Mouse (Mus musculus): ENCODE data around the gene Cldn6.

Cldn6 gene

GRCm38 (mm10) chr17:23675127-23675526 is 3.9 kb upstream of the Cldn6 start:
- no peak for DNase-seq (ENCODE audit: low read depth)

GRCm38 (mm10) chr17:23675564-23676281 is 3.3 kb upstream of the Cldn6 start:
- DNase-seq (ENCODE audit: low read depth), result no peak

GRCm38 (mm10) chr17:23676473-23677031 is 2.5 kb upstream of the Cldn6 start:
- no peak for DNase-seq (ENCODE audit: low read depth)

GRCm38 (mm10) chr17:23677236-23677679 is 1.8 kb upstream of the Cldn6 start, which contains the start of gene Tnfrsf12a:
Gene Tnfrsf12a, minus strand, starts transcription at chr17:23677468.
- DNase-seq (ENCODE audit: low read depth), result peak; percentile 67

- no peak for DNase-seq (ENCODE audit: low read depth)
Measured at GRCm38 (mm10) chr17:23680336-23680735, 1.3 kb downstream of the Cldn6 start.

GRCm38 (mm10) chr17:23681086-23681485 is 2.0 kb downstream of the Cldn6 start:
- no peak for DNase-seq (ENCODE audit: low read depth)

- no peak for DNase-seq (ENCODE audit: low read depth)
Measured at GRCm38 (mm10) chr17:23682092-23682491, 3.0 kb downstream of the Cldn6 start.

GRCm38 (mm10) chr17:23682530-23682929 is 3.5 kb downstream of the Cldn6 start:
- no peak for DNase-seq (ENCODE audit: low read depth)

GRCm38 (mm10) chr17:23683226-23683625 is 4.2 kb downstream of the Cldn6 start:
- DNase-seq (ENCODE audit: low read depth), result no peak

GRCm38 (mm10) chr17:23683856-23684672 is 5.0 kb downstream of the Cldn6 start, which contains the start of gene Cldn9:
Gene Cldn9, minus strand, starts transcription at chr17:23684026.
- no peak for DNase-seq (ENCODE audit: low read depth)

- no peak for DNase-seq (ENCODE audit: low read depth)
Measured at GRCm38 (mm10) chr17:23694491-23694890, 15.4 kb downstream of the Cldn6 start.

DNA sequence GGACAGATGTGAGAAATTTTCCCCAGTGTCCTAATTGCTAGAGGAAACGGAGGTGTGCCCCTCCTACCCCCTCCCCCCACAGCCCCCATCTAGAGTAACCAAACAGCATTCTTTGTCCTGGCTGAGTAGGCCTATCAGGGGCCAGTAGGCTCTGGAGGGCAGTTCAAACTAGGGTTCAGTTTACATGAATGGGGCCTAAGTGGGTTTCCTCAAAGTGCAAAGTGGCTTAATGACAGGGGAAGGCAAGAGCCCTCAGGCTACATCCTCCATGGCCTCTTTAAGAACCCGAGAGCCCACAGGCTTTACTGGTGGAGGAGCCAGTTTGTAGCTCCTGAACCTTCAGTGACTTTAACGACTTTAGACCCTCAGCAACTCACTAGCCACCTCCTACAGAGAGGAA is 16.8 kb downstream of the Cldn6 start:
- no peak for DNase-seq (ENCODE audit: low read depth)

DNA sequence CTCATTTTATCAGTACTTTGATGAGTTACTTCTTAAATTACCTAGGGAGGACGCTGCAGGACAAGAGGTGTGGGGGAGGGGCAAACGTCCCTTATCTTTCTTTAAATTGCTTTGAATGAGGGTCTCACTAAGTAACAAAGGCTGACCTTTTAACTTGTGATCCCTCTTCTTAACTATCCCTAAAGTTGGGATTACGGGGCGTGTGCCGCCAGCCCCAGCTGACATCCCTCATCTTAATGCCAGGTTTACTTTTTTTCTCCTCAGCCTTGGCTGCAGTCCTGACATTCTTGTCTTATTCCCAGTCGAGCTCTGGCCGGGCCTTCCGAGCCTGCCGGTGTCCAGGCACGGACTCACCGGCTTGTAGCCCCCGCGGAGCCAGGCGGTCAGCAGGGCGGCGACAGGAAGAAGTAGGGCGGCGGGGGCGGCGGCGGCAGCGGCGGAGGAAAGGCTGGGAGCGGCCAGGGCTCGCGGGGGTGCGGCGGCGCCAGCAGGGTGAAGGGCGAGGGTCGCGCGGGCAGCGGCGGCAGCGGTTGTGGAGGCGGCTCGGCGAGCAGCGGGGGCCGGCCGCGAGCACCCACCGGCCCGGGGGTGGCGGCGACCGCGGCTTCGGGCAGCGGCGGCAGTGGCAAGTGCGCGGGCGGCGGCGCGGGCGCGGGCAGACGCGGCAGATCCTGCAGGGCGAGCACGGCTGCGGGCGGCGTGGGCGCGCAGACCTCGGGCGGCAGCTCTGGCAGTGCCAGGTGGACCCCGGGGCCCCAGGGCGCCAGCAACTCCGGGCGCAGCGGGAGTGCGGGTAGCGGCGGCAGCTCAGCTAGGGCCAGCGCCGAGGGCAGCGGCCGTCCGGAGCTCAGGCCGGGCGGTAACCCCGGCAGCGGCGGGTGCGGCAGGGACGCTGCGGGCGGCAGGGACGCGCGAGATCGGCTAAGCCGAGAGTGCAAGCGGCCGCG is 20.4 kb downstream of the Cldn6 start:
- DNase-seq (ENCODE audit: low read depth), result no peak

DNA sequence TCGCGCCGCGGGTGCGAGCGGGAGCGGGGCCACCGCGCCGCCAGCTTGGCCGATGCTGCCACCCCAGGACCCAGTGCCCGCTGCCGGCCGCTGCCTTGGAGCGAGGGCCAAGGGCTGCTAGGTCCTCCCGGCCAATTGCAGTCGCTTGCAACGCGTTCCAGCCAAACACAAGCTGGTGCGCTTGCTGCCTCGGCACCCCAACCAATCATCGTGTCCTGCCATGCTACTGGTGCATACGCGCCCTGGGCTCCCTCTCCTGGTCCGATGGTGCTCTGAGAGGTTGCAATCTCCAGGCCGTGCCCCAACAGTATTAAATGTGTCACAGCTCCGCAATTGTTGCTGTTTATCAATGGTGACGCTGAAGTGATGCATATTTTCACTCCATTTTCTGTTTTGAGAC is 21.0 kb downstream of the Cldn6 start:
- DNase-seq (ENCODE audit: low read depth), result peak; percentile 83

DNA sequence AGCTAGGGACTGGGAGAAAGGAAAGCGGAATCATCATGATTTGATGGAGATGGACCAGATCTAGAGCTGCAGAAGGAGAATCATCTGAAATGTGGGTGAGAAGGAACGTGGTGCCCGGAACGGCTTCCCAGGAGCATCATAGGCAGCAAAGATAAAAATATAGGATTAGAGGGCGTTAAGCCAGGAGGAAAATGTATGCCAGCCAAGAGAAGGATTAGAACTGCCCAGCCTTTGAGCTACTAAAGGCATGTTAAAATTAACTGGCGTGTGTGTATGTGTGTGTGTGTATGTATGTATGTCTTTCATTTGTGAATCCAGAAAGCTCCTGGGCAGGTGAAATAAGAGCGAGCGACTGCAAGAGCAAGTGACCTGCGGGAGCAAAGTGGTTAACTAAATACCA is 24.3 kb downstream of the Cldn6 start:
- no peak for DNase-seq (ENCODE audit: low read depth)

GRCm38 (mm10) chr17:23704741-23705140 is 25.7 kb downstream of the Cldn6 start:
- no peak for DNase-seq (ENCODE audit: low read depth)

- DNase-seq (ENCODE audit: low read depth), result no peak
Measured at GRCm38 (mm10) chr17:23705525-23706104, 26.6 kb downstream of the Cldn6 start.

GRCm38 (mm10) chr17:23706212-23706611 is 27.2 kb downstream of the Cldn6 start:
- DNase-seq (ENCODE audit: low read depth), result peak; percentile 44

DNA sequence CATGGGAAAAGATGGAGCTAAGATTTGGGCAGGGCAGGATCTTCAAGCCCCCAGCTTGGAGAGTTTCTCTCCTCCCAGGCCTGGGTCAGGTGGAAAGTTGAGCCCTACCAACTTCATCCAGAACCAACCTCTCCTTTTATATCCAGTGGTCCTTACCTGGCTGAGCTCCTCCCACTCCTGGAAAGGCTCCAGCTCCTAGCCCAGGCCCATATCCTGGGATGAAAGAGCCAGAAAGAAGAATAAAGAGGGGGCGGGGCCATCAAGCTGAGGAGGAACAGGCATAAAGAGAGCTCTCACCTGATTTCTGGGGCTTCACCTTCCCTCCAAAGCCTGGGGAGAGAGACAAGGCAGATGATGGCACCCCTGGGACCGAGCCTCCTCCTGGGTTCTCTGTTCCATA is 38.0 kb downstream of the Cldn6 start:
- no peak for DNase-seq (ENCODE audit: low read depth)

- DNase-seq (ENCODE audit: low read depth), result no peak
Measured at GRCm38 (mm10) chr17:23719455-23719854, 40.4 kb downstream of the Cldn6 start.

DNA sequence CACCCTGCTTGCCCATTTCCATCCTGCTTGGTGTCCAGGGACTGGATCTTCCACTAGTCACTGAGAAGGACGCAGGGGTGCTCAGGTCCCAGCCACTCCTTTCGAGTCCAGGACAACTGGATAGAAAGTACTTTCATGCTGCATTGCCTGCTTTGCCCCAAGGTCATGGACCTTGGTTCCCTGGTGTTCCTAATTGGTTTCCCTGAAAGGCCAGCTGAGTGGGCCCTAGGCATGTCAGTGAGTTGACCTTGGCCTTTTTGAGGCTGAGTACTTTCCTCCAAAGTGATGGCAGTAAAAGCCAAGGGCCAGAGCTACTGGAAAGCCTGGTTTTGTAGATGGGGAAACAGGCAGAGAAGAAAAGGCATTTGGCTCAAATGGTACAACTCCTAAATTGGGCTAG is 42.8 kb downstream of the Cldn6 start:
- DNase-seq (ENCODE audit: low read depth), result no peak

All from c-Kit-positive CD71-positive TER-119-negative erythroid progenitor cells, embryonic 14.5 days (primary cell).